Mouse (Mus musculus) CH12.LX (cell line): Measurements from ENCODE around the gene Noc3l. TPM values are rescaled to one million over a fixed set of nuclear protein-coding genes. Genes with fewer than 3 reads are reported as not detected.

Source experiments
- DNase-seq: peaks from one replicate; pipeline ENCODE4 v3.0.0-alpha.2; 2013; ENCODE audit errors: extremely low read depth
- H3K27ac ChIP-seq: 2 replicates; pipeline ENCODE4 v1.5.1; 2012; ENCODE audit warnings: low read depth, mild to moderate bottlenecking, control low read depth, moderate library complexity; ENCODE audit not compliant: insufficient read depth
- H3K27me3 ChIP-seq: replicated peaks from 2 replicates; pipeline ENCODE3; 2012; ENCODE audit warnings: inconsistent platforms
- H3K36me3 ChIP-seq, 2 experiments: replicated peaks in 1 of 2; 2 replicates each; pipeline versions ENCODE3 to v1.6.1; 2012; ENCODE audit warnings: inconsistent platforms in 1 of 2, low read length in 1 of 2, mild to moderate bottlenecking in 1 of 2, mixed read lengths in 1 of 2, moderate library complexity in 1 of 2; ENCODE audit not compliant: control insufficient read depth in 1 of 2, insufficient read depth in 1 of 2
- H3K4me1 ChIP-seq, 2 experiments: 2 replicates each; pipeline ENCODE4 v1.6.1; 2012; ENCODE audit warnings: inconsistent platforms in 1 of 2, moderate library complexity in 1 of 2; ENCODE audit not compliant: insufficient read depth in 2 of 2, control insufficient read depth in 1 of 2
- H3K4me2 ChIP-seq: 2 replicates; pipeline ENCODE4 v1.6.1; 2012; ENCODE audit warnings: low read depth, mild to moderate bottlenecking, control low read depth; ENCODE audit not compliant: poor library complexity, insufficient read depth, severe bottlenecking
- H3K4me3 ChIP-seq, 3 experiments: fragments of 150-350 bp in 1 of 3; sonication (generic) in 1 of 3; replicated peaks in 1 of 3; 2 replicates each; pipeline versions ENCODE3 to v1.5.1; 2011 to 2012; ENCODE audit warnings: low read depth in 2 of 3, low read length in 2 of 3, mild to moderate bottlenecking in 2 of 3, moderate library complexity in 2 of 3, control low read depth in 1 of 3, improper control_type of control experiment in 1 of 3, inconsistent platforms in 1 of 3, mixed read lengths in 1 of 3; ENCODE audit not compliant: poor library complexity in 1 of 3
- H3K79me2 ChIP-seq: replicated peaks from 2 replicates; pipeline ENCODE4 v1.6.1; 2012; ENCODE audit warnings: mild to moderate bottlenecking, moderate library complexity; ENCODE audit not compliant: control insufficient read depth, poor library complexity, insufficient read depth, severe bottlenecking; ENCODE audit errors: extremely low read depth
- H3K9ac ChIP-seq: 2 replicates; pipeline ENCODE4 v1.6.1; 2012; ENCODE audit warnings: low read depth, mild to moderate bottlenecking, control low read depth, moderate library complexity; ENCODE audit not compliant: insufficient read depth
- H3K9me3 ChIP-seq: replicated peaks from 2 replicates; pipeline ENCODE3; 2012; ENCODE audit warnings: low read length, inconsistent platforms, mixed read lengths
- CHD2 ChIP-seq: IDR thresholded peaks from 2 replicates; pipeline ENCODE4 v1.6.1; 2011; ENCODE audit warnings: low read length, improper control_type of control experiment
- EP300 ChIP-seq: IDR thresholded peaks from 2 replicates; pipeline ENCODE4 v1.6.1; 2011; ENCODE audit warnings: low read length, improper control_type of control experiment
- JUN ChIP-seq: IDR thresholded peaks from 2 replicates; pipeline ENCODE4 v1.6.1; 2011; ENCODE audit warnings: low read depth, mild to moderate bottlenecking, low read length, improper control_type of control experiment, moderate library complexity; ENCODE audit not compliant: insufficient read depth
- MXI1 ChIP-seq: IDR thresholded peaks from 2 replicates; pipeline ENCODE4 v1.6.1; 2011; ENCODE audit warnings: mild to moderate bottlenecking, low read depth, low read length, improper control_type of control experiment
- MYC ChIP-seq: IDR thresholded peaks from 2 replicates; pipeline ENCODE4 v1.6.1; 2011; ENCODE audit warnings: low read depth, mild to moderate bottlenecking, improper control_type of control experiment, low read length
- NELFE ChIP-seq: IDR thresholded peaks from 2 replicates; pipeline ENCODE4 v1.6.1; 2011; ENCODE audit warnings: low read depth, low read length, improper control_type of control experiment
- NRF1 ChIP-seq: IDR thresholded peaks from 2 replicates; pipeline ENCODE4 v1.6.1; 2014; ENCODE audit warnings: low read depth, mild to moderate bottlenecking, inconsistent platforms, low read length, improper control_type of control experiment, moderate library complexity
- RCOR1 ChIP-seq: conservative IDR thresholded peaks from 2 replicates; pipeline ENCODE4 v1.6.1; 2012; ENCODE audit warnings: low read depth, mild to moderate bottlenecking, inconsistent platforms, low read length, improper control_type of control experiment
- TBP ChIP-seq: conservative IDR thresholded peaks from 2 replicates; pipeline ENCODE4 v1.6.1; 2011; ENCODE audit warnings: low read depth, low read length, improper control_type of control experiment
- USF1 ChIP-seq: IDR thresholded peaks from 2 replicates; pipeline ENCODE4 v1.6.1; 2014; ENCODE audit warnings: low read depth, mild to moderate bottlenecking, inconsistent platforms, low read length, improper control_type of control experiment
- USF2 ChIP-seq: conservative IDR thresholded peaks from 2 replicates; pipeline ENCODE4 v1.6.1; 2011; ENCODE audit warnings: low read depth, low read length, improper control_type of control experiment
- ZC3H11A ChIP-seq: IDR thresholded peaks from 2 replicates; pipeline ENCODE4 v1.6.1; 2012; ENCODE audit warnings: low read depth, mild to moderate bottlenecking, inconsistent platforms, low read length, improper control_type of control experiment
- ZNF384 ChIP-seq: IDR thresholded peaks from 2 replicates; pipeline ENCODE4 v1.6.1; 2012; ENCODE audit warnings: low read depth, low read length, improper control_type of control experiment, inconsistent platforms
- dilution Hi-C: fragments of 300-500 bp; cut with MboI; formaldehyde crosslinking; loops from 2 replicates; pipeline ENCODE4 v1.14.3; 2020; ENCODE audit warnings: low sequenced_read_pairs; ENCODE audit not compliant: extremely low pct_unique_long_range_greater_than_20kb, extremely low pct_ligation_motif_present
- in situ Hi-C: fragments of 300-500 bp; cut with MboI; formaldehyde crosslinking; loops from 3 replicates; pipeline ENCODE4 v1.14.3; 2019; ENCODE audit warnings: low sequenced_read_pairs, low pct_ligation_motif_present, low pct_unique_long_range_greater_than_20kb, mixed read lengths
- polyA plus RNA-seq: library from polyadenylated mRNA; unstranded; fragments of >175 nt; gene quantifications from 2 replicates; pipeline ENCODE4 v1.2.1, GENCODE M21; 2012; ENCODE audit warnings: low read depth; ENCODE audit not compliant: insufficient read length
- total RNA-seq, 2 experiments: library from RNA; depleted of rRNA; stranded (reverse); fragments of 300-350 nt in 1 of 2; fragments of >200 nt in 1 of 2; gene quantifications; 2 replicates each; pipeline ENCODE4 v1.2.3; 2012 to 2014

The Noc3l gene
- total and polyA plus RNA-seq, 3 experiments, result 15.1 to 38.3 (median 34.9) TPM

DNA sequence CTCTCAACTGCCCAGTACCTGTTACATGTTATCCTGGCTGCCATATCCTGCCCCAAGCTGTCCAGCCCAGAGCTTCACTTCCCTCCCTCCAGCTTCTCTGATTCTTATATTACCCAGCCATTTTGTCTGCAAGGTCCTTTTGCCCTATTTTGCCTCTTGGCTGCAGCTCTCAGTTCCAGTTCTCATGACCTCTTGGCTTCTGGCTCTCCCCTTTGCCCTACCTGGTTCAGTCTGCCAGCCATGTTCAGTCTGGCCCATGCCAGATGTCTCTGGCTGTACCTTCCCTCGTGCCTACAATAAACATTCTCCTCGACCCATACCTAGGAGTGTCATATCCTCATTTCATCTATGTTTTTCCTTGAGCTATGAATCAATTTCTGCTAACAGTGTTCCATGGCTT, 52.7 kb downstream of the Noc3l start:
- no peaks in the 10 kb centered on the region for H3K4me1 ChIP-seq
- H3K4me2 ChIP-seq, result no peak overlapping the region
- H3K4me3 ChIP-seq, result no peak overlapping the region
- TF ChIP-seq NELFE (no peak), USF2 (no peak), RCOR1 (no peak), TBP (no peak), JUN (no peak), NRF1 (no peak)
- no peaks in the 10 kb centered on the region for H3K27me3 ChIP-seq
- no peaks in the 10 kb centered on the region for H3K36me3 ChIP-seq
- DNase-seq, result no peak
- no peak overlapping the region for H3K27ac ChIP-seq
- in situ Hi-C loops, result loop anchor here (25.0 kb wide), 1 partner anchor 204 kb away; no protein-coding TSS in a partner anchor
- H3K9me3 ChIP-seq, result no peaks in the 10 kb centered on the region
- H3K79me2 ChIP-seq, result no peaks in the 10 kb centered on the region
- dilution Hi-C loops, result no loop called here
- H3K9ac ChIP-seq, result no peak overlapping the region

DNA sequence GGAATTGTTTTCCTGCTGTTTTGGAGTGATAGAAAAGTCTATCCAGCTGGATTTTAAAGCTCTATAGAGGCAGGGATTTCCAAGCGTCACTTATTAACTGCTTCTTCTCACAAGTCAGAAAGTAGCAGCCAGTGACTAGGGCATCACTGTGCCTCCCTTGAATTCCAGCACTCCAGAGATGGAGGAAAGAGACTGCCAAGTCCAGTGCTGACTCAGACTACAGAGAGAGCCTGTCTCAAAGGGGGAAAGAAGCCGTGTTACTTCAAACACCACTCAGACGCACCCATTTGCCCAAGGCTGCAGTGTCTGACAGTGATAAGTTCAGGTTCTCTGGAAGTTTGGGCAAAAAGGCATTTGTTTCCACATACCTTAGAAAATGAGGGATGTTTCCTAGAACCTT, 58.6 kb downstream of the Noc3l start:
- no peaks in the 10 kb centered on the region for H3K36me3 ChIP-seq
- no peak overlapping the region for H3K27ac ChIP-seq
- H3K27me3 ChIP-seq, result no peaks in the 10 kb centered on the region
- dilution Hi-C loops (no loop called here), in situ Hi-C loops (loop anchor here (25.0 kb wide), 1 partner anchor 198 kb away; no protein-coding TSS in a partner anchor)
- H3K9ac ChIP-seq, result no peak overlapping the region
- no peak for DNase-seq
- no peak overlapping the region for H3K4me3 ChIP-seq
- no peaks in the 10 kb centered on the region for H3K4me1 ChIP-seq
- no peak for TF ChIP-seq ZC3H11A
- no peak for TF ChIP-seq EP300
- no peak for TF ChIP-seq MXI1
- no peak for TF ChIP-seq CHD2
- TF ChIP-seq NELFE, result no peak
- H3K4me2 ChIP-seq, result no peak overlapping the region
- no peaks in the 10 kb centered on the region for H3K79me2 ChIP-seq
- no peaks in the 10 kb centered on the region for H3K9me3 ChIP-seq

DNA sequence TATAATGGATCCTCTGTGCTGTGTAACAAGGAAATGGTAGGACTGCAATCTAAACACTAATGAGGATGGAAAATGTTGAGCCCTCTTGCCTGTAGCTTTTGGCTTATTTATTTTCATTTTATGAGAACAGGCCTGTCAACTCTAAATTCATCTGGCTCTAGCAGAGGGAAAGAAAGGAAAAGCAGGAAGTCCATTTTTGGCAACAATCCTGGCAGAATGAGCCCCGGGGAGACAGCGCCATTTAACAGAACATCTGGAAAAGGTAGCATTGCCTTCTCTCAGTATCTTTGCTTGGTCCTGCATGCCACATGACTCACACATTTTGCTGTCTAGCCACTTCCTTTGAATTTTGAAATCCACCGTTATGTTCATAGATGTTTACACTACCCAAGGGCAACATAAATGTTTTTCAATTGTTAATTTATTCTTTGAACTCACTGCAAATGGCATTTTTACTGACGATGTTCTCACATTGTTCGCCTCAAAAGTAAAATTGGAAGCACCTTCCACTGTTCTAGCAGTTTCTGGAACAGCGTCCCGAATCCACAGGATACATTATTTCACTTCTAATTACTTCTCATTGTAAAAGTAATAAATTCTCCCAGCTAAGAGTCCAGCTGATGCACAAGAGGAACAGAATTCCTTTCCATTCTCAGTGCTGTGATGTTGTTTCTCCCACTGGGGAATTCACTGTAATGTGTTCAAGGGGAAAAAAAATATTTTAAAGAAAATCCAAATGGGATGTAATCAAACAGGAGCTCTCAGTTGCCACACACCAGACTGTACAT, 60.2 kb downstream of the Noc3l start:
- in situ Hi-C loops, result loop anchor here (25.0 kb wide), 1 partner anchor 197 kb away; no protein-coding TSS in a partner anchor
- H3K27ac ChIP-seq, result no peak overlapping the region
- H3K4me3 ChIP-seq, result no peak overlapping the region
- H3K9me3 ChIP-seq, result no peaks in the 10 kb centered on the region
- dilution Hi-C loops, result no loop called here
- H3K79me2 ChIP-seq, result no peaks in the 10 kb centered on the region
- H3K9ac ChIP-seq, result no peak overlapping the region
- no peak for TF ChIP-seq MYC
- TF ChIP-seq ZNF384, result no peak
- TF ChIP-seq USF1, result no peak
- TF ChIP-seq JUN, result no peak
- TF ChIP-seq CHD2, result no peak
- H3K27me3 ChIP-seq, result no peaks in the 10 kb centered on the region
- H3K4me2 ChIP-seq, result no peak overlapping the region
- H3K4me1 ChIP-seq, result no peaks in the 10 kb centered on the region
- H3K36me3 ChIP-seq, result no peaks in the 10 kb centered on the region
- no peak for DNase-seq
